Mouse (Mus musculus) hindbrain, embryonic 16.5 days (tissue): ENCODE measurements around the gene Hoxa7. TPM values are rescaled to one million over a fixed set of nuclear protein-coding genes. Genes with fewer than 3 reads are reported as not detected.

ENCODE experiments used
- ATAC-seq: fragments of 200-750 bp; cut with Nextera tagmentation; 2 replicates; pipeline ENCODE4 v1.8.0; 2017; ENCODE audit warnings: moderate TSS enrichment, moderate library complexity
- H3K27ac ChIP-seq: fragments of 300-500 bp; sonication (generic); 2 replicates; pipeline ENCODE4 v1.5.1; 2014; ENCODE audit warnings: low read depth, mild to moderate bottlenecking, control low read depth, low read length, moderate library complexity
- H3K27me3 ChIP-seq: fragments of 300-500 bp; sonication (generic); replicated peaks from 2 replicates; pipeline ENCODE4 v1.6.1; 2014; ENCODE audit warnings: low read length; ENCODE audit not compliant: control insufficient read depth, insufficient read depth
- H3K36me3 ChIP-seq: fragments of 300-500 bp; sonication (generic); 2 replicates; pipeline ENCODE4 v1.6.1; 2014; ENCODE audit warnings: mild to moderate bottlenecking, low read length, moderate library complexity, mixed read lengths; ENCODE audit not compliant: control insufficient read depth, insufficient read depth
- H3K4me1 ChIP-seq: fragments of 300-500 bp; sonication (generic); 2 replicates; pipeline ENCODE4 v1.6.1; 2014; ENCODE audit warnings: low read depth, low read length; ENCODE audit not compliant: control insufficient read depth, insufficient read depth
- H3K4me2 ChIP-seq: fragments of 300-500 bp; sonication (generic); 2 replicates; pipeline ENCODE4 v1.6.1; 2014; ENCODE audit warnings: mild to moderate bottlenecking, low read length, control low read depth, moderate library complexity
- H3K4me3 ChIP-seq: fragments of 300-500 bp; sonication (generic); 2 replicates; pipeline ENCODE4 v1.5.1; 2014; ENCODE audit warnings: mild to moderate bottlenecking, low read length, control low read depth, moderate library complexity
- H3K9ac ChIP-seq: fragments of 300-500 bp; sonication (generic); 2 replicates; pipeline ENCODE4 v1.6.1; 2014; ENCODE audit warnings: low read depth, mild to moderate bottlenecking, control low read depth, low read length, moderate library complexity
- H3K9me3 ChIP-seq: fragments of 300-500 bp; sonication (generic); 2 replicates; pipeline ENCODE4 v1.6.1; 2014; ENCODE audit warnings: mild to moderate bottlenecking, low read length, moderate library complexity; ENCODE audit not compliant: control insufficient read depth
- WGBS: fragments of 180-500 bp; shearing (Covaris S2); extraction: QIAGEN DNeasy Blood & Tissue Kit; methylation state at CpG from one replicate; pipeline ENCODE4 v1.1.7; 2014; 5-methylcytosine and 5-hydroxymethylcytosine counted together
- polyA plus RNA-seq: library from polyadenylated mRNA; unstranded; fragments of >200 nt; fragmentation: Nextera tagmentation; extraction: Ambion mirVana; gene quantifications from 2 replicates; pipeline ENCODE4 v1.2.1, GENCODE M21; 2015

Hoxa7 gene
- polyA plus RNA-seq, 1 experiment from 2014 or later = 9.0 TPM

DNA sequence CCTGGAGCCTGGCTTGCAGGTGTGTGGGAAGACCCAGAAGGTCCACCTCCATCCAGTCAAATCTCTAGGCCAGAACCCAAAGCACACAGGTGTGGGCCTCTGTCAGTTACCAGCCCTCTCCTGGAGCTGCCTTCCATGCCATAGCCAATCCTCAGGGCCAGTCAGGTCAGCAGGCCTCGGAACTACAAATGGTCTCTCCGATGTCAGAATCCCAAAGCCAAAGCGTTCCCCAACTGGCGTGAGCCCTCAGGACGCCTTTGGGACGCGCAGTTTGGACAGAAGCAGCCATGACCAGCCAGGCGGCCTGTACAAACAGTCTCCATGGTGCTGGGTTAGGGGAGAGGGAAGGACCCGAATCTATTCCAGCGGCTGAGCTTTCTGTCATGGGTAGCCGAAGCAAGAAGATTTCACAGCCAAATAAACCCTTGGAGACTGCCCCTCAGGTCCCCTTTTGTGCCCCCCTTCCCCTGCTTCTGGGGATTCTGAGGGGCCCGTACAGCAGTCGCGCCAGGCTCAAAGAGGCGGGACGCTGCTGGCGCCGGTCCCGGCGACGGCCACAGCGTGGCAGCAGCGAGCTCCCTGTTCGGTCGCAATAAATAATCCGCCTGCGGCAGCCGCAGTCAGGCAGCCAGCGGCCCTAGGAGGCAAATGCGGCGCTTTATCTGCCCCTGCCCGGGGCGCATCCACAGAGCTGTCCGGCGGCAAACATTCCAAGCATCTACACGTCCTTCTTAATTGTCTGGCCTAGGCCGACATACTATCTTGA, 10.3 kb downstream of the Hoxa7 start:
- Histone ChIP-seq H3K9ac (peak overlapping the region; percentile 41; the same call in 1 of the 2 replicates), H3K27me3 (peaks cover 77% of the 10 kb centered on the region), H3K36me3 (no peaks in the 10 kb centered on the region), H3K9me3 (no peaks in the 10 kb centered on the region), H3K4me2 (peak overlapping the region; percentile 38), H3K4me3 (peak overlapping the region; percentile 30), H3K4me1 (no peaks in the 10 kb centered on the region; the same call in 1 of the 2 replicates), H3K27ac (peak overlapping the region; percentile 54; the same call in 1 of the 2 replicates)
- 1% methylated on average over 37 of the region's 37 CpGs for WGBS
- peak; percentile 66 for ATAC-seq

DNA sequence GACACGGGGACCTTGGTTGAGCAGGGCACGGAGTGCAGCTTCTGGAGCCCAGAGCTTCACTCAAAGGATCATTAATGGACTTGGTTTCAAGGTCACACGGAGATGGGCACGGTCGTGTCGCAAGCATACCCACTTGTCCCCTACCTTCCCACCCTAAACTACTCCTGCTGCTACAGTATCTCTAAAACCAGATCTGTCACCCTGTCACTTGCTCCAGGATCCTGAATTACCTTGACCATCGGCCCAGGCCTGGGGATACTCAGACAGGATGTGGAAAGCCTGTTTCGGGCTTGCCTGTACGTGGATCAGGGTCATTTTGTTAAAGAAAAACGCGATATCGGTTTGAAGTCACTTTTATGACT, 12.0 kb downstream of the Hoxa7 start:
- Histone ChIP-seq H3K4me3 (peak overlapping the region; percentile 8; the same call in 1 of the 2 replicates), H3K36me3 (no peaks in the 10 kb centered on the region), H3K4me2 (peak overlapping the region; percentile 52), H3K27me3 (peaks cover 61% of the 10 kb centered on the region), H3K9me3 (no peaks in the 10 kb centered on the region), H3K27ac (no peak overlapping the region), H3K9ac (no peak overlapping the region), H3K4me1 (no peaks in the 10 kb centered on the region; the same call in 1 of the 2 replicates)
- 8% methylated on average over 12 of the region's 12 CpGs for WGBS
- ATAC-seq = no peak

DNA sequence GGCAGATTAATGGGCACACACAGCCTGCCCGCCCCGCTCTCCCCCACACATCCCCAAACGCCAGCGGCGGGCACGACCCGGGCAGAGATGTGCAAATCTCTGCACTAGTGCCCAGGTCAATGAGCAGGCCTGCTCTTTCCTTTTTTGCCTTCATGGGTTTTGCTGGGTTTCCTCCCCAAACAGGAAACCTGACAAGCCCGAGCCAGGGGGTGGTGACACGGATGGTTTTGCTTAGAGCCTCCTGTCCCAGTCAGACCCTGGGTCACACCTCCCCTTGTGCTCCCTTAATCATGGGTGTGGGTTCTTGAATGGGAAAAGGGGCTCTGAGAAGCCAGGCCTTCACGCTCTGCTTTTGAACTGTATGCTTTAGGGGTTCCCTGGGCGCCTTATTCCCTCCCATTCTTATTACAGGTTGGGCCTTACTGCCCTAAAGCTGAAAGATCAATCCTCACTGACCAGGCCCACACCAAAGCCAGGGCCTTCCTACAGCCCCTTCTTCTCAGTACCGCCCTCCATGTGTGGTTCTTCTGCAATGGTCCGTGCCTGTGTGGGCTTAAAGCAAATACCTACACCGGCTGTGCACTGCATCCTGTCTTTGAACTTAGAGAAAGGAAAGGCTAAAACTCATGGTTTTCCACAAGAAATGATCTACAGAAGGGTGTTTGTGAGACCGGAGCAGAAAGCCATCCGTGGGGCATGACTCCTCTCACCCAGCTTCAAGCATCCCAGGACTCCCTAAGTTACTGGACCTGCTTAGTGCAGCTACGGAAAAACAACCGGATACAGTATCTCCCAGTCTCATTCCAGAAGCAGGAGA, 12.6 kb downstream of the Hoxa7 start:
- H3K36me3 ChIP-seq = no peaks in the 10 kb centered on the region
- ATAC-seq = 0 out of 2 replicates have a peak, but pooled peaks have one; percentile 10
- no peaks in the 10 kb centered on the region for H3K9me3 ChIP-seq
- peak overlapping the region; percentile 33 for H3K4me3 ChIP-seq
- 7% methylated on average over 18 of the region's 18 CpGs for WGBS
- H3K4me2 ChIP-seq = peak overlapping the region; percentile 52
- peaks cover 59% of the 10 kb centered on the region for H3K27me3 ChIP-seq
- peak overlapping the region; percentile 52 for H3K27ac ChIP-seq
- H3K9ac ChIP-seq = peak overlapping the region; percentile 37
- no peaks in the 10 kb centered on the region; the same call in 1 of the 2 replicates for H3K4me1 ChIP-seq

DNA sequence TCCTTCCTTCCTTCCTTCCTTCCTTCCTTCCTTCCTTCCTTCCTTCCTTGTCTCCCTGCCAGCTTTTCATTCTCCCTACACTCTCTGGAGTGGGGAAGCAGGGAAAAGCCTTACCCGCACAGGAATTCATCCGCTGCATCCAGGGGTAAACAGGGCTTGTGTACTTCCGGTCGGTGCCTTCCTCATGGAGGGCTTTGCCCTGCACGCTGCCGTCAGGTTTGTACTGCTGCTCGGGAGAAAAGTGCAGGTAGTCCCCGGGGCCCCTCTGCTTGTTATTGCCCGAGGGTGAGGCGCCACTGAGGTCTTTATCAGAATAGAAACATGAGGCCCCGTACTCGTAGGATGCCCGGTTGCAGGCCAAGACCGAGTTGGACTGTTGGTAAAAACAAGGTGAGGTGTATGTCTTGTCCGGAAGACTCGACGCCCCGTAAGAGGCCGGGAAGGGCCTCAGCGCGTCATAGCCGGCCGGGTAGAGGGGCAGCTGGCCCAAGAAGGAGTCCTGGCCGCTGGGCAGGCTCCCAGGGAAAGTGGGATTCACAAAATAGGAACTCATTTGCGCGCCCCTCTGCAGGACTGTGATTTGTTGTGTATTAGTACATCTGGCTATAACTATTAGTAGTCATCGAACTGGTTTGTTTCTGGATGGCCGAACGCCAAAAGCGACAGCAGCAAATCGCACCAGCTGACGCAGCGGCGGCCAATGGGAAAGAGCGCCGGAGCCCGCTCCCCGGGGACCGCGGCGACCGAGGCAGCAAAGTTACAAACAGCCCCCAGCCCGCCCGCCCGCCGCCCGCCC, 13.4 kb downstream of the Hoxa7 start, which contains the start of gene Hoxa6:
Hoxa6 (minus strand) TSS at position 651 of the 796 bp plus-strand sequence.
- peak within 1 kb of the TSS; percentile 52 for H3K27ac ChIP-seq
- H3K4me3 ChIP-seq = peak within 1 kb of the TSS; percentile 33
- 1% methylated on average over 47 of the region's 47 CpGs for WGBS
- no peaks in the 10 kb centered on the region; the same call in 1 of the 2 replicates for H3K4me1 ChIP-seq
- ATAC-seq = no peak
- peak within 1 kb of the TSS; percentile 37 for H3K9ac ChIP-seq
- peaks cover 53% of the 10 kb centered on the region for H3K27me3 ChIP-seq
- H3K4me2 ChIP-seq = peak within 1 kb of the TSS; percentile 52
- no peaks in the 10 kb centered on the region for H3K36me3 ChIP-seq
- H3K9me3 ChIP-seq = no peaks in the 10 kb centered on the region

DNA sequence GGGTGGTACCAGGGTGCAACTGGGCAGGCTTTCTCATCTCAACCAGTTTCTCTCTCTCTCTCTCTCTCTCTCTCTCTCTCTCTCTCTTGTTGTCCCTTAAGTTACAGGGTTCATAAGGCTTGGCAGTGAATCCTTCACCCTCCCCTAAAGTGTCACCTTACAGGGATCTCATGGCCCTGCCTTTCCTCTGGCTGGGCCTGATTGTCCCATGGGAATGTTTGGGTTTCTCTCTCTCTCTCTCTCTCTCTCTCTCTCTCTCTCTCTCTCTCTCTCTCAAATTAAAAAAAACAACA, 14.0 kb downstream of the Hoxa7 start:
- Histone ChIP-seq H3K9ac (no peak overlapping the region), H3K4me2 (peak overlapping the region; percentile 47), H3K27me3 (peaks cover 48% of the 10 kb centered on the region), H3K36me3 (no peaks in the 10 kb centered on the region), H3K4me3 (no peak overlapping the region), H3K4me1 (no peaks in the 10 kb centered on the region; the same call in 1 of the 2 replicates), H3K9me3 (no peaks in the 10 kb centered on the region), H3K27ac (no peak overlapping the region)
- ATAC-seq = no peak

DNA sequence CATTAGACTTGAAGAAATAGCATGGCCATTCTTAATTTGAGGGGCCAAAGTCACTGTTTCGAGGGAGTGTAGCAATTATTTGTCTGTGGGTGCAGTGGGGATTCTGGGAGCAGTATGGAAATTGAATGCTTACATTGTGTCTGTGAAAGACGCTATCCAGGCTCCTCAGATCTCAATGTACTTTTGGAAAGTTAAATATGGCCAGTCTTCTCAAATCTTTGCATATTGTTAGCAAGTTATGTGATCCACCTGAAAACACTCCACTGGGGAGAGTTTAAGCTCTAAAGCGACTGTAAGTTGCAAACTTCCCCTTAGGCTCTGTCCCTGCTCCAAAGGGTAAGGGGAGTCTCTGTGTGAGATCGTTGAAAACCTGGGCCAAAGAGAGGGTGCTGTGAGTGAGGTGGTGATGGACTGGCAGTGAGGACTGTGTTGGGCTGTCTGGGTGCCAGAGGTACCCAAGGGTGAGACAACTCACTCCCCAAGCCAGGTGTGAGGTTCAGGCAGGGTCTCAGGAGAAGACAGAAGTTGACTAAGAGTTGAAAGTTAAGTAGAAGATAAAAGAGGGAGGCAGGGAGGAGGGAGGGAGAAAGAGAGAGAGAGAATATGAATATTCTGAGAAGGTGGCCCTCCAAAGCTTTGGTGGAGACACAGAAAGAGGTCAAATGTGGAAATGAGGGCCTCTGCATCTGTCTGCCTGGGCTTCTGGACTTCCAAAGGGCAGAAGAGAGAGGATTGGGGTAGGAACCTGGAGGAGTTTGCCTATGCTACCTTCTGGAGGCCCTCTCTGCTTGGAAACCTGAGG, 14.6 kb downstream of the Hoxa7 start:
- peaks cover 44% of the 10 kb centered on the region for H3K27me3 ChIP-seq
- no peaks in the 10 kb centered on the region for H3K36me3 ChIP-seq
- H3K4me2 ChIP-seq = peak overlapping the region; percentile 47
- peak overlapping the region; percentile 2; the same call in 1 of the 2 replicates for H3K4me3 ChIP-seq
- no peak for ATAC-seq
- no peak overlapping the region for H3K27ac ChIP-seq
- H3K9ac ChIP-seq = no peak overlapping the region
- no peaks in the 10 kb centered on the region; the same call in 1 of the 2 replicates for H3K4me1 ChIP-seq
- no peaks in the 10 kb centered on the region for H3K9me3 ChIP-seq
- WGBS = 5% methylated on average over 4 of the region's 4 CpGs

DNA sequence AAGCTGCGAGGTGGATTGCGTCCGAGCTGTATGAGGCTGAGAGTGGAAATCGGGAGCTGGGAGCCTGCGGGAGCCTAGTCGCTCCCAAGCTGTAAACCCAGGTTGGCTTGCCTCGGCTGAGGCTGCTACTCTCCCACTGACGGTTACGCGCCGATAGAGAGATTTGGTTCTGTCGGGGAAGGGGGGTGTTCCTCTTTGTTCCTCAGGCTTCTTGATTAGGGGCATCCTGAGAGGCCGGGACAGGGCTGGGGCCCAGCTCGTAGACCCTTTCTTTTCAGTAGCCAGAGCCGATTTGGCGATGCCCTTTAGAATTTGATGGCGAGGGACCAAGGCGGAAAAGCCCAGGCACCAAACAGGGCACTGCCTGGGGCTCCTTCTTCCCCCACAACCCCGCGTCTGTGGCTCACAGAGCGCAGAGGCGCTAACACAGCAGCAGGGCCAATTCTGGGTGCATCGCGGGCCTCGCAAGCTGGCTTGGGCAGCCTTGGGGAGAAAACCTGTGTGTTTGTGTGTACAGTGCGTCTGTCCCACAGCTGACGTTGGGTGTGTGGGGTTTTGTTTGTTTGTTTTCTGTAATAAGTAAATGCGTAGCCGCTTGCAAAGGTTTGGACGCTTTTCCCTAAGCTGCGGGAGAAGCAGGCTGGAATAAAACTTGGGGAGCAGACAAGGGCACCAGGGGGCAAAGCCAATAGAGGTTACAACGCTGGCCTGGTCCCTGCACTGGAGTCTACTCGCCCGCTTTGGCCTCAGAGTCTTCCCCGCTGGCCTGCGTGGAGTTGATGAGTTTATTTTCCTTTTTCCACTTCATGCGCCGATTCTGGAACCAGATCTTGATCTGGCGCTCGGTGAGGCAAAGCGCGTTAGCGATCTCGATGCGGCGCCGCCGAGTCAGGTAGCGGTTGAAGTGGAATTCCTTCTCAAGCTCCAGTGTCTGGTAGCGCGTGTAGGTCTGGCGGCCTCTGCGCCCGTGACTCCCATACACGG, 15.7 kb downstream of the Hoxa7 start:
- Histone ChIP-seq H3K36me3 (no peaks in the 10 kb centered on the region), H3K9ac (peak overlapping the region; percentile 51; the same call in 1 of the 2 replicates), H3K9me3 (no peaks in the 10 kb centered on the region), H3K4me1 (no peaks in the 10 kb centered on the region), H3K4me2 (peak overlapping the region; percentile 47), H3K4me3 (peak overlapping the region; percentile 22; the same call in 1 of the 2 replicates), H3K27ac (peak overlapping the region; percentile 73), H3K27me3 (peaks cover 38% of the 10 kb centered on the region)
- WGBS = 2% methylated on average over 55 of the region's 55 CpGs
- ATAC-seq = no peak
